Mouse (Mus musculus): ENCODE data around the gene Prrt4. TPM values are rescaled to one million over a fixed set of nuclear protein-coding genes. Genes with fewer than 3 reads are reported as not detected.

Gene Prrt4
- polyA plus RNA-seq, 1 experiment from 2014 or later: 1.3 TPM

DNA sequence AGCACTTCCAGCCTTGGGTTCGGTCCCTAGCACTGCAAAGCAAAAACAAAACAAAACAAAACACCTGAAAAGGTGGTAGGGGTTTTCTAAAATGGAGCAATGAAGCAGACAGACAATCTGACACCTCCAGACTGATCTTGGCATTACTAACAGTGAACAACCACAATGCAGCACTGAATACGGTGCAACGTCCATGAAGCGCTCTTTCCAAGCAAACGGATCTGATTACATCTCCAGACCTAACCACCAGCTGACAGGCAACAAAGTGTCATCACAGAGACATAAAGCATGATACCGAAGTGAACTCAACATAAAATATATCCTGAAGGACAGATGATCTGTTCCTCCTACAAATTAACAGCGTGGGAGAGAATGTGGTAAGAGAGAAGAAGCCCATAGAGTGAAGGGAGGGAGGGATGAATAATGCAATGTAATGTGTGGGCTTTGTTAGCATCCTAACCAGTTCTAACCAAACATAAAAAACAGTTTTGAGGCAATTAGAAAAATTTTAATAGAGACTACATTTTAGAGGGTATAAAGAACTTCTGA, 52.4 kb downstream of the Prrt4 start:
- no peak overlapping the region for H3K27ac ChIP-seq
- no peaks in the 10 kb centered on the region for H3K4me1 ChIP-seq
- H3K36me3 ChIP-seq (replicated peaks): peaks cover 87% of the 10 kb centered on the region
- 95% methylated on average over 7 of the region's 7 CpGs for WGBS
- H3K9me3 ChIP-seq: no peaks in the 10 kb centered on the region
- no peak overlapping the region for H3K4me3 ChIP-seq
- no peaks in the 10 kb centered on the region for H3K27me3 ChIP-seq (ENCODE audit: poor library complexity, severe bottlenecking)
- no peak for DNase-seq (ENCODE audit: extremely low spot score, low spot score)

DNA sequence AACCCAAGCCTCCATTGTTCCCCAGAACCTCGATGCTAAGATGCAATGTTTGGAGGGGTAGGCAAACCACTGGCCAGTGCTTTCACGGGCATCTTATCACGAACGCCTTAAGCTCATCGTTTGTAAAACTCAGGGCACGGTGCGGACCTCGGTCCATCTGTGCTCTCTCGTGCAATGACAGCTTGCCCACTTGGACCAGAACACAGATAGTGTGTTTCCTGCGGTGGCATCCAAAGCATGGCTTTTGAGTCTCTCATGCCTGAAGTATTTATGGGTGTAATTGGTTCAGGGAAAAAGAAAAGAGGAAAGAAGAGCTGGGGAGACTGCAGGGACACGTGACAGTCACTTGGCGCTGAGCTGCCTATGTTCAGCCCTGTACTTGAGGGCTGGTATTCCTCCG, 59.4 kb downstream of the Prrt4 start:
- Histone ChIP-seq H3K4me1 (no peaks in the 10 kb centered on the region), H3K27me3 (ENCODE audit: poor library complexity, severe bottlenecking) (no peaks in the 10 kb centered on the region), H3K36me3 (replicated peaks) (peaks cover 18% of the 10 kb centered on the region), H3K27ac (no peak overlapping the region), H3K4me3 (no peak overlapping the region), H3K9me3 (no peaks in the 10 kb centered on the region)
- DNase-seq (ENCODE audit: extremely low spot score, low spot score): no peak
- WGBS: 93% methylated on average over 13 of the region's 13 CpGs

Small RNAs within 50 kb of the gene (microRNA-seq; reads per million reads assigned to microRNA genes)
- not detected for gene Gm24303

Other genes starting within 250 kb of the Prrt4 start
- gene Lep, start 119.4 kb downstream of the Prrt4 start, polyA plus RNA-seq (2016; fragmentation: Nextera tagmentation; extraction: Ambion mirVana): not detected in 2 replicates
- gene Rbm28, start 14.6 kb downstream of the Prrt4 start, polyA plus RNA-seq (2016; fragmentation: Nextera tagmentation; extraction: Ambion mirVana): 53.8 and 58.1 TPM in 2 replicates
- gene Impdh1, start 36.8 kb upstream of the Prrt4 start, polyA plus RNA-seq (2016; fragmentation: Nextera tagmentation; extraction: Ambion mirVana): 39.6 and 39.7 TPM in 2 replicates
- 36.2 and 37.2 TPM in 2 replicates for gene Hilpda, start 92.9 kb upstream of the Prrt4 start, polyA plus RNA-seq (2016; fragmentation: Nextera tagmentation; extraction: Ambion mirVana)
- 0.33 and 0.50 TPM in 2 replicates for gene Fam71f2, start 100.0 kb upstream of the Prrt4 start, polyA plus RNA-seq (2016; fragmentation: Nextera tagmentation; extraction: Ambion mirVana)
- gene Fam71f1, start 139.6 kb upstream of the Prrt4 start, polyA plus RNA-seq (2016; fragmentation: Nextera tagmentation; extraction: Ambion mirVana): not detected in 2 replicates
- gene Calu, start 168.5 kb upstream of the Prrt4 start, polyA plus RNA-seq (2016; fragmentation: Nextera tagmentation; extraction: Ambion mirVana): 225 and 238 TPM in 2 replicates
- gene Opn1sw, start 208.9 kb upstream of the Prrt4 start, polyA plus RNA-seq (2016; fragmentation: Nextera tagmentation; extraction: Ambion mirVana): 0.24 and 0.28 TPM in 2 replicates
- gene Ccdc136, start 216.7 kb upstream of the Prrt4 start, polyA plus RNA-seq (2016; fragmentation: Nextera tagmentation; extraction: Ambion mirVana): 21.2 and 21.6 TPM in 2 replicates